Mouse (Mus musculus): ENCODE measurements around the gene Nps. TPM values are rescaled to one million over a fixed set of nuclear protein-coding genes. Genes with fewer than 3 reads are reported as not detected.
"Not testable (repeated sequence)": the region's sequence is repeated elsewhere in the genome, so short reads cannot be mapped to it uniquely, and the experiment has no call there.

The Nps gene
- total RNA-seq (2021): not detected
- long read RNA-seq, experiment 1: 0 reads
- long read RNA-seq, experiment 2: 0 reads

DNA sequence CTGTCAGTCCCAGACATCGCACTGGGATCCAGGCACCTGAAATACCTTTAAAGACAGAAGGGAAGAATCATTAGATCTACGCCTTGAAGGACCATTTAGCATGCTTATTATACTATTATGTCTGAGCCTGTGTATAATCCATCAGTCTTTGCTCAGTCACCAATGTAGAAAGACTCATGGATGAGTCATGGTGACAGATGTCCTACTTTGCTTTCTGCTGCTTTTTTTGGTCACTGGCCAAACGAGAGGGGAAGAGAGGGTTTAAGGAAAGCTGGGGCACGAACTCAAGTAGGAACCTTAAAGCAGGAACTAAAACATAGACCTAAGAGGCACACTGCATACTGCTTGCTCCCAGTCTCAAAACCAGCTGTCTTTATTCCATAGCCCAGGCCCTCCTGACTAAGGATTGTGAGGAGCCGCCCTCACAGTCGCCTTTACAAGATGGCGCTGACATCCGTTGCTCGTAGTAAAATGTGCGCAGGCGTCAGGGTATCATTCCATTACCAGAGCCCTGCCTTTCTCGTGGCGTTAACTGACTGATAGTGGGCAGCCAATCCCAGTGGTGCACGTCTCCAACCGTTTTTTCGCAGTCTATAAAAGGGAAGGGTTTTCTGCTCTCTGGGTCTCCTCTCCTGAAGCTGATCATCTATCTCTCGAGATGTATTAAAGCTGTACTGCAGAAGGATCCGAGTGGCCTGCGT lies at the start of gene Nps:
Gene Nps (plus strand): TSS at position 651 of the 701 bp plus-strand sequence.
- not testable (repeated sequence) for DNase-seq

DNA sequence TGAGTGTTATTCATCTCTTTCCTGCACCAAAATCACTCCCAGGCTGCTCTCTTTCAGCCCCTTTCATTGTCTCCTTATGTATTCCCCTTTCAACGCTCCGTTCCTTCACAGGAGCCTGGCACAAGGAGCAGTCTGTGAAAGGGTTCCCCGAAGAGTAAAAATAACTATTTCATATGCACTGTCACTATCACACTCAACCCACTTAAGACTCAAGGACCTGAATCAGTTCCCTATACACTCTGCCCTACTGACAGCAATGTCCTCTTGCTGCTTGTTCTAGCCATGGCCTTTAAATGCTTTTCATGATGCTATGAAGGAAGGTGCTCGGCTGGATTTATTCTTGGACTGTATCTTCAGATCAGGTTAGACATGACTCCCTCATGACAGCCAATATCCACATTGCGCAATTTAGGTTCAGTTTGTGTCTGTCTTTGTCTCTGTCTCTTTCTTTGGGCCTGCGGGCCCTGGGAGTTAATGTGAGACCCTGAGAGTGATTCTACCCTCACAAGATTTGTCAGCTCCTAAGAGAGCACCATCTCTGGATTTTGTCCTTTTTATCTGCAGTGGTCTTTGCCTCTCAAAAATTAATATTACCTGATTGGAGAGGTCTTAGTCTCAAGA lies 49.4 kb upstream of the Nps start:
- no peak for DNase-seq

DNA sequence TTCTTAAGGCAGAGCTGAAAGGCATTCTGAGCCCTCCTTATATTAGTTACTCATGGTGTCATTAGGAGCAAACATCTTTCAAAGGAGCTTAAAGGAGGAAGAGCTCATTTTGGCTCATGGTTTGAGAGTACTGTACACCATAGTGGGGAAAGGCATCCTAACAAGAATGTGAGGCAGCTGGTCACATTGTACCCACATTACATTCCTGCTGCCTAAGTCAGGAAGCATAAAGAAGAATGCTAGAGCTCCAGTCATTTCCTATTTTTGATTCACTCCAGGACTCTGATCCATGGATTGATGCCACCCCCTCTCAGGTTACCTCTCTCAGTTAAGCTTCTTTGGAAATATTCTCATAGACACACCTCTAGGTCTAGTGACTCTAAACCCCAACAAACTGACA lies 48.2 kb upstream of the Nps start:
- no peak for DNase-seq

DNA sequence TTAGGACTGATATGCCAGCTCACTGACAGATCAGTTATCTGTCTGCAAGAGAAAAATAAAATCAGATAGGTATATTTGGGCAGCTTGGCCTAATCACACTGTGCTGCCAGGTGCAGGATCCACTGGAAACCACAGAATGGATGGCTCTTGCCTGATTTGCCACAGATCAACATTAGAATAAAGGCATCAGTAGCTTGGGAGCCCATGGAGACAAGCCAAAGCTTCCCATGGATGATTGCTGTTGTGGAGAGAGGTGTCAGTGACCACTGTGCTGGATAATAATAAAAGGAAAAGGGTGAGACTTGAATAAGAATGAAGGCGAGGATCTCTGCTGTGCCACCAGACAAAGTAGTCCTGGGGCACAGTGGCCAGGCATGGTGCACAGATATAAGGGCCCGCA lies 47.7 kb upstream of the Nps start:
- no peak for DNase-seq

DNA sequence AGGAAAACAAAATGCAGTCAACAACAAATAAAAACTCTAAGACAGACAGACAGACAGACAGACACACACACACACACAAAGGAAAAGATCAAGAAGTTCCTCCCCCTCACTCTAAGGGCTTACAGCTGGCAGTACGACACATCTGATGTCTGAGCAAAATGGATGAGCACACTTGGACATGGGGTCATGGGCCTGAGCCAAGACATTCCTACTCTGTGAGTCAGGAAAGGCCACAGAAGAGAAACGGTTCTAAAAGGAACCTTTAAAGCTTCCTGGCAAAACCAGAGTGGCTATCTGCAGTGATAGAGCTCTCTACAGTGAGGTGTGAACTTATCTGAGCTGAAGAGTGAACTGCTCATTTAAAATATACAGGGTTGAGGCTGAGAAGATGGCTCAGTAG lies 46.0 kb upstream of the Nps start:
- DNase-seq: peak; percentile 36

DNA sequence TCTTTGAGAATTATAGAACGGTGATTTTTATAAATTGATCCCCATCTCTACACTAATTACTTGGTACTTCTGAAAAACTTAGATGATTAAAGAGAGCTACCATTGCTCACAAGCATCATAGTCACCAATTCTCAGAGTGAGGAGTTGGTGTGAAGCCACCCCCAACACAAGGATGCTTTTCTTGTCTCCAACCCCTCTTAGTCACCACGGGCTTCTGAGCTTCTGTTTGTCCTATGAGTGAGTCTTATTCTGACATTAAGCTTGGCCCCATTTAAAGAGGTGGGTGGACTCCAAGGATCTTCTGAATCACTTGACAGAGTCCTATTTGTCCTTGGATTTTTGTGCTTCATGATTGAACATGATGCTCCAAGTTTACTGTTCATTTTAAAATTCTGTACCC lies 37.0 kb upstream of the Nps start:
- no peak for DNase-seq

DNA sequence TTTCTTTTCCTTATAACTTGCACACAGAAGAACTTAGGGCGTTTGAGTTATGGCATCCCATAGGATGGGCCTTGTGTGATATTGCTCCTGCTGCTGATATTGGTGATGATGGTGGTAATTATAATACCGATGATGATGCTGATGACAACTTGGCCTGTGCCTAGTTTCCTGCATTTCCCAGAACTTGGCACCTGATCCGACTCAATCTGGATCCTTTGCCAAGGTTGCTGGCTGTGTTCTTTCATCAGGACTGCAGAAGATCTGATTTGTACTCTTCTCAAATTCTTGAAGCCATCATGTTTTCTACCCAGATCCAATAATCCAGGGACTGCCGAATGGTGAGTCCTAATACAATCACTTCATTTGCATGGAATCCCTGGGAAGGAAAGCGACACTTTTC lies 32.5 kb upstream of the Nps start:
- DNase-seq: no peak

DNA sequence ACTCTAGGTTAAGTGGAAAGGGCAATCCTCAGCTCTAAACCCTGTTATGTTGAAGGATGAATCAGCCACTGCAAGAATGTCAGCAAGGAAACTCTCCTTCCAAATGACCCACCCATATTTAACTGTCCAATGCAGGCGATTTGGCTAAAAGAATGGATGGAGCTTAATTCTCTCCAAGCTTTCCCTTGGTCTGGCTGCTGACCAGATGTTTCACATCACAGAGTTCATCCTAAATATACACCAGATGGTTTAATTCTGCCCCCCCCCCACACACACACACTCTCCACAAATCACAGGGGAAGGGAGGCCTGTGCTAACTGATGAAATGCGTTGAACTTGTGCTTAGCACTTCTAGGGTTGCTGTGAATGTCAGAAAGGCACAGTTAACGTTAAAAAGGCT lies 21.4 kb upstream of the Nps start:
- DNase-seq: no peak

DNA sequence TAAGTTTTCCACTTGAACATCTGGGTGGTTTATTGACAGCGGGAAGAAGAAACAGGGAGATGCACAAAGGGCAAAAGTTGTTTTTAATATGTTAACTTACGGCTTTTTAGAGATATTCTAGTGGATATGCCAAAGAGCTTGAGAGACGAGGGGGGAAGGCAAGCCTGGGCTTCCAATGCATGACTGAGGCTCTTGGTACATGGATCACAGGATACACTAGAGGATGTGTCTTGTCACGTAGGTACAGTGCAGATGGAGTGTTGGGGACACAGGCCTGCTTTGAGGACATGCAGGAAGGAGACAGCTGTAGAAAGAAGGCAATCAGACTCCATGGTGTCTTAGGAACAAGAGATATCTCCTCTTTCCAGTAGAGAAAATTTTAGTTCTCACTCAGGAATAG lies 19.1 kb upstream of the Nps start:
- no peak for DNase-seq

DNA sequence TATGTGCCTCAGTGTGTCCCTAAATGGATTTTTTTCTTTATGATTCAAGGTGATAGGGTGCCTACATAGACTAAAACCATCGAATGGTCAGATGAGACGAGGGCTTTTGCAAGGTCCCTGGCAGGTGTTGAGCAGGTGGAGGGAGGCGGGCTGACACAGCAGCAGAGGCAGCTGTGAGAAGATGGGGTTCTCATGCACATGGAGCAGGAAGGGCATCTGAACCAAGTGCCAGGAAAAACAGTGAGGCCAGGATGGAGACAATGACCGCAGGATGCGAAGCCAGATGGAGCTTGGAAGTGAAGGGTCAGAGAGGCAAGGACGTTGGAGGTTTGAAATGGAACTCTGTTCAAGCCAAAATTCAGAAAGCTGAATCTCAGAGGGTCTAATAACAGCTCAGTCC lies 18.5 kb upstream of the Nps start:
- no peak for DNase-seq

DNA sequence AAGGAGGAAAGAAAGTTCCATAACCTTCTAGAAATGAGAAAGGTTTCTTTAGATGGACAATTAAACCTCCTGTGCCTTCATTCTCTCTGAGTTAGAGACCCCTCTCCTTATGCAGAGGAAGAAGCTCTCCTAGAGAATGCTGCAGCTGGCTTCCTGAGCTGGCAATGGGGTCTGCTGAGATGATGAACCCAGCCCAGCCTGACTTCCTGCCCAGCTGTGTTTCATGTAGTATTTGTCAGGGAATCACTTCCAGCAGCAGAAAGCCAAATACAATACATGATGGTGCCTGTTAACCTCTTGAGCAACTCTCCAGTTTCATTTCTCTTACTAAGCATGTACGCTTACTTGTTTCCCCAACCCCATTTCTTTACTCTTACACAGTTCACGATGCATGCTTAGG lies 17.9 kb upstream of the Nps start:
- DNase-seq: no peak

DNA sequence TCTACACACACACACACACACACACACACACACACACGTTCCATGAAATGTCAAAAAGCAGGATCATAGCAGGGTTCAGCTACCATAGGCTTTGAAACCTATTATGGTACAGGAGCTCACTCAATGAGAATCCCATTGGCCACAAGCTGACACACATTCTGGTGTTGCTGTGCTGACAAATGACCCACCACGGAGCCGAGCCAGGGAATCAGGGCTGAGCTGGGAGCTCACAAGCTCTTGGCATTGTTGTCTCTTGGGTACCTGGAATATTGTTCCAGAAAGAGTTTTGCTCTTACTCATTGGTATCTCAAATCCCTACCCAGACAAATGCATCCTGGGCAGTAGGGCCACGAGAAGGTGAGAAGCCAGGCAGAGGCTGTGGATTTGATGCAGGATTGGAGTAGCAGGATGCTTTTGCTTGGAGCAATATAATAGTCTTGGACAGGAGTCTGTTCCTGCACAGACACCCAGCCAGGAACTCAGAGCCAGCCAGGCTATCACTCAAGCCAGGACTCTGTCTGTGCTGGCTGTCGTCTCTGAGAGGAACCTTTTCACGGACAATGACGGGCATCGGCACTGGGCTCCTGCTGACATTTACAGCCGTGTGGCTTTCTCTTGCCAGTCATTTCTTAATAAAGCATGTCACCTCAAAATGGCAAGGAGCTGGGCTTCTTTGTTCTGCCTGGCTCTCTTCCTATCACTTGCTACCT lies 14.2 kb upstream of the Nps start:
- DNase-seq: peak; percentile 11

DNA sequence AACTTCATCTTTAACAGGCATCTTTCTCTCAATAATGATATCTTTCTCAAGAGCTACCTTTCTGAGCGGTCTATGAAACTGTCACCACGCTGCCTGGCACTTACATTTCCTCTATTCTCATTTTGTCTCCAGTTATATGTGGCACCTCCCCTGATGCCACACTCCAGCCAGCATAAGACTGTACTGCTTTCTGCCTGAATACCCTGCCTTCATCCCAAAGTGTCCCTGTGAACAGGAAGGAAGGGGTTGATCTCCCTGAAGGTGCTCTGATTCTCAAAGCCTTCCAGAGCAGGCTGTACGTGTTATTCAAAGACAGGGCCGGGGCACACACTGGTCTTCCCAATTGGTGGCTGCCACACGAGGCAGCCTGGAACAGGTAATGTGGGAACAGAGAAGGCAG lies 12.1 kb upstream of the Nps start:
- DNase-seq: no peak

DNA sequence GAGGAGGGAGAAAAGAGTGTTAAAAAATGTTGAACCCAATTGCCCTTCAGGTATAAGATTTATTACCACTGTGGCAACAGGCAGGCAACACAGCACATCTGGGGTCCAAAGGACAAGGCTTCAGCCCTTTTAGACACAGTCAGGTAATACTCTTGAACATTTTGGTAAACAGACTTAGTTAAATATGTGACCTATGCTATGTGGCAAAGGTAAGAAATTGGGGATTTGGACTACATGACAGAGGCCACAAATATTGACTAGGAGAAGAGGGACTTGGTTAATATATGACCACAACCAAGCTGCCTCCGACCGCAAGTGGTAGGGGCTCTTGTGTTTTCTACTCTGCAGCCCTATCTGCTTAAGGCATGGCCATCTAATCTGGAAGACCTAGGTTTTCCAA lies 5.3 kb upstream of the Nps start:
- no peak for DNase-seq

DNA sequence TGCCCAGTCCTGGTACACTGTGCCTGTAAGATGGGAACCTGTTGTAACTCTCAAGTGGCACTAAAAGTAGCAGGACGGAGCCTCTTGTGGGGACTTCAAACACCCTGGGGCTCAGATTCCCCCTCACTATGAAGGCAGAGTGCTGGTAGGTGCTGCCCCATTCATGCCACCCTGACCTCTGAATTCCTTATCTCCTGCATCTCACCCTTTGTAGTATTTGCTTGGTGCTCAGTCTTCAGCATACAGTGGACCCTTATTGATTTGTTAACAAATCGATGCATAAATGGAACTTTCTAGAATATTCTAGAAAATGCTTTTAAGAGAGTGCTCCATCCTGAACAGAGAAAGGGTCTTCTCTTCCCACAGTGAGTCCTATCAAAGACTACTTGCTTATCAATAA lies 4.1 kb upstream of the Nps start:
- DNase-seq: no peak

DNA sequence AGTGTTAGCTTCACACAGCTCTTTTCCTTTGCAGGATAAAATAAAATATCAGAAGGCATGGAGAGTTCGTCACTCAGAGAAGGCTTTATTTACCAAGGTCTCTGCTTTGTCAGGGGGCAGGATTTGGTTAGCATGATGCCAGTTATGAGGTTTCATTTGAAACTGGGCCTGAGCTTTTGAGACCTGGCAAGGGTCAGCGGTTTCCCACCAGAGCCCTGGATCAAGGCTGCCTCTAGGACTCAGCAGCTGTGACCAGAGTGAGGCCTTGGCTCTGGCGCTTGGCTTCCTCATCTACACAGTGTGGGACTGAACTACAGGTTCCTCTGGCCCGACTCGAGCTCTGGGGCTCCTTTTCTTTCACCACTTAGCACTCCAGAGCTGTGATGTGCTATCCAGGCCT lies 12.5 kb downstream of the Nps start:
- DNase-seq: peak; percentile 8

DNA sequence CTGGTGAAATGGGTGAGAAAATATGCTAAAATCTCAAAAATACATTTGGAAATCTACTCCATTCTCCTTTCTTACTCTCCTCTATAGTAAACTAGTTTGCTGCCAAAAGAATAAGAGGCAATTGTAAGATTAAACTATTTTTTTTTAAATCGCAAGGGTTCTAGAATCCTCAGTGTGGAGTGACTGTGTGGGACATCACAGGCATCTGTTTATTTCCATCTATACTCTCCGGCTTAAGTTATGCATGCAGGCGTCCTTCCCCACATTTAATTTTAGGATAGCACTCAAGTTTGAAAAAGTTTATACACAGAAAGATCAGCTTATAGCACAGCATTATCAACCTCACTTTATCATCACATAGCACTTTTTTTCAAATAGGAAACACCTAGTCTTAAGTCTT lies 24.7 kb downstream of the Nps start:
- no peak for DNase-seq

DNA sequence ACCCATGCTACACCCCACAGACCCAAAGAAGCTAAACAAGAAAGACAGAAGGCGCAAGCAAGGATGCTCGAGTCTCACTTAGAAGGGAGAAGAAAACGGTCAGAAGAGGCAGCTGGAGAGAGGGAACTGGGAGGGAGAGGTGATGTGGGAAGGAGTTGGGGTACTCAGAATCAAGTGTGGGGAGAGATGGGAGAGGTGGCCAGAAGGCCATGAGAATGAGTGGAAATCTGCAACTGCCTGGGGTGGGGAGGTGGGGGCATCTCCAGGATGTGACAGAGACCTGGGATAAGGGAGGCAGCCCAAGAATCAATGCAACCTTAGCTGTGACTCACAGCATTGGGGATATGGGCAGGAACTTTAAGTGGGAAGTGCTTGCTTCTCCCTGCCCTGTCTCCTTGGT lies 31.5 kb downstream of the Nps start:
- DNase-seq: no peak

DNA sequence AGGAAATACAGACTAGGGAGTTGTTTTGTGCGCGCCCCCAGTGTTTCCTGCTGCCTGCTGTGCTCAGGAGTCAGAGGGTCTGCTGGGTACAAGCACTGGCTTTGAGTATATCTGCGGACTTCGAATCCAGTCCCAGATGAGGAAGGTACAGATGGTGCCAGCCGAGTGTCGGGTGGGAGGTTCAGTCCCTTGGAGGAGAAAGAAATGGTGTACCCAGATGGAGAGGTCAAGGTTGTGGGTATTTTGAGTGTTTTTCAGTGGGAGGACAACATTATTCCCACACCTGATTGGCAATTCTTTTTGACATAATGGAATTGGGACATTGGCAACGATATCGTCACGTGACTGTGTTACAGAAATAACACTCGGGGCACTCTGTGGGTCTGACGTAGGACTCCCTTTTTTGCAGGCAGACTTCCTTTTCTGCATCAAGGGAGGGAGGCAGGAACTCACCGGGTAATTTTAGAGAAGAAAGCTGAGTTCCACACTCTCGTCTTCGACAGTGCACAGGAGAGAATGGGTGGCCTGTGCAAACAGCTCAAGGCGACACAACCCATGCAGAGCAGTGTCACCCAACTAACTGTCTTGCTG lies 33.2 kb downstream of the Nps start:
- DNase-seq: peak; percentile 5

DNA sequence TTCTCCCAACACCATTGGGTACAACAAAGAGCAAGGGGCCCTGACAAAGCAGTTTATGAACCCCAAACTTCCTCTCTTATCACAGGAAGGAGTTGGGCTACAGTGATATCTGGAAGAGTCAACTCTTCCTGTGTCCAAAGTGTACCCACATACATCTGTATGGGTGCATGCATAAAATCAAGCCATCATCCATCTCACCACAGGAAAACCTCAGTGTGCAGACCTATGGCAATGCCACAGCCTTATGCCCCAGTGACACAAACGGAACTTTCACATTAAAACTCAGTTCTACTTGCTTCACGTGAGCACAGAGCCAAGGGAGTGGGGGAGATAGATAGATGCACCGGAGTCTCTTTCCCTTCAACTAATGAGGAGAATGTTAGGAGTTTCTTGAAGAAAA lies 36.0 kb downstream of the Nps start:
- no peak for DNase-seq

DNA sequence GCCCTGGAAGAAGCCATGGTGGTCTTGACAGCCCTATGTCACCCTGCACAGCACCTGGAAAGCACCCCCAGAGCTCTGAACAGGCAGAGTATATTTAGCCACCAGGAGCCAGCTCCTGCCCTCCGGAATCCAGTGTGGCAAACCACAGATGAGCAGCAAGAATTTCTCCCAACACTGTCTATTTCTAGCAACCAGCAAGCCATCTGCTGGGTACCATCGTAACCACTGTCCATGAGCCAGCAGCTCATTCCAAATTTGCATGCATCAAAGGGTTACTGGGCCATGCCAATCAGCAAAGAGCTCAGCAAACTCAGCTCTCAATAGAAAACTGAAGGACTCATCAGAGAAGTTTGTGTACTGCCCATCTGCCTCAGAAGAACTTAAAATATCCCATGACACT lies 46.0 kb downstream of the Nps start:
- DNase-seq: no peak
